ENCODE assay signal across 22 mouse cellular contexts in genomic region chr5:116490826-116491225, GRCm38 (mm10).
DNase-seq lines count a peak whose midpoint lies in the region; ATAC-seq lines count a peak whose summit lies in the region.
"Had no signal": no experiment of that assay in that cellular context is flagged by ENCODE, and none has a peak within 500 bp of the region (broad histone marks: within the 10 kb centered on the region; RNA-seq: fewer than 3 reads in every experiment).

No protein-coding gene starts in this region.

- 0 out of 2 replicates have a peak overlapping the region, but pooled peaks have one; percentile 11 for H3K27ac ChIP-seq in forebrain, embryonic 12.5 days
- no peak overlapping the region for H3K27ac ChIP-seq in forebrain, embryonic 13.5 days
- H3K27ac ChIP-seq in kidney, embryonic 16.5 days (ENCODE audit: low read length) = no peak overlapping the region
- H3K27ac ChIP-seq: embryonic facial prominence, embryonic 15.5 days had no signal

- H3K4me2 ChIP-seq in forebrain, embryonic 12.5 days = no peak overlapping the region
- no peak overlapping the region for H3K4me2 ChIP-seq in forebrain, embryonic 13.5 days
- no peak overlapping the region for H3K4me2 ChIP-seq in kidney, embryonic 16.5 days (replicated peaks; ENCODE audit: low read depth, low read length)
- H3K4me2 ChIP-seq: embryonic facial prominence, embryonic 15.5 days; hindbrain, embryonic 12.5 days; liver, embryonic 11.5 days had no signal

- no peak overlapping the region for H3K4me3 ChIP-seq in forebrain, embryonic 12.5 days (replicated peaks)
- H3K4me3 ChIP-seq in forebrain, embryonic 13.5 days = no peak overlapping the region
- no peak overlapping the region for H3K4me3 ChIP-seq in kidney, embryonic 16.5 days (ENCODE audit: low read length)
- H3K4me3 ChIP-seq: embryonic facial prominence, embryonic 15.5 days; heart, embryonic 12.5 days; hindbrain, embryonic 12.5 days had no signal

- WGBS in forebrain, embryonic 12.5 days = 85% methylated on average over 5 of the region's 5 CpGs
- WGBS in forebrain, embryonic 13.5 days = 84% methylated on average over 5 of the region's 5 CpGs
- 46% methylated on average over 5 of the region's 5 CpGs for WGBS in kidney, embryonic 16.5 days

- no peak for ATAC-seq in forebrain, embryonic 12.5 days (ENCODE audit: low FRiP score)
- ATAC-seq in forebrain, embryonic 13.5 days = no peak
- no peak for ATAC-seq in kidney, embryonic 16.5 days (ENCODE audit: low FRiP score, low TSS enrichment)
- ATAC-seq: activated CD4-positive, CD25-positive, alpha-beta regulatory T cell, adult 4 months; midbrain, embryonic 16.5 days had no signal

- no peak overlapping the region for H3K9ac ChIP-seq in forebrain, embryonic 12.5 days
- H3K9ac ChIP-seq in forebrain, embryonic 13.5 days = no peak overlapping the region
- H3K9ac ChIP-seq in kidney, embryonic 16.5 days (replicated peaks; ENCODE audit: low read length) = no peak overlapping the region
- H3K9ac ChIP-seq: embryonic facial prominence, embryonic 15.5 days; heart, embryonic 12.5 days; hindbrain, embryonic 12.5 days had no signal

- peak; percentile 11 for DNase-seq in kidney, adult 18-20 months
- DNase-seq in retina, postnatal 1 day = peak; percentile 31
- no peak for DNase-seq in retina, embryonic 14.5 days (ENCODE audit: low spot score)
- no peak for DNase-seq in ovary, adult 18-20 months (ENCODE audit: low spot score)
- DNase-seq: adrenal gland, postnatal 25 days; cerebellum, adult 11 months; embryo, embryonic 11 days; heart, postnatal 14 days; lung, adult 2 months; spleen, adult 18-20 months; thymus, postnatal 25 days had no signal

- no peaks in the 10 kb centered on the region for H3K9me3 ChIP-seq in forebrain, embryonic 12.5 days
- H3K9me3 ChIP-seq in forebrain, embryonic 13.5 days (replicated peaks) = no peaks in the 10 kb centered on the region
- no peaks in the 10 kb centered on the region for H3K9me3 ChIP-seq in kidney, embryonic 16.5 days (ENCODE audit: low read length)
- H3K9me3 ChIP-seq: embryonic facial prominence, embryonic 15.5 days; heart, embryonic 12.5 days; hindbrain, embryonic 12.5 days had no signal

- no peaks in the 10 kb centered on the region for H3K36me3 ChIP-seq in forebrain, embryonic 12.5 days (replicated peaks)
- no peaks in the 10 kb centered on the region for H3K36me3 ChIP-seq in forebrain, embryonic 13.5 days (ENCODE audit: poor library complexity, severe bottlenecking)
- no peaks in the 10 kb centered on the region for H3K36me3 ChIP-seq in kidney, embryonic 16.5 days (ENCODE audit: insufficient read depth, low read length)
- H3K36me3 ChIP-seq: embryonic facial prominence, embryonic 15.5 days; G1E; heart, embryonic 12.5 days; hindbrain, embryonic 12.5 days had no signal

- no peaks in the 10 kb centered on the region for H3K27me3 ChIP-seq in forebrain, embryonic 12.5 days
- no peaks in the 10 kb centered on the region for H3K27me3 ChIP-seq in forebrain, embryonic 13.5 days
- H3K27me3 ChIP-seq in kidney, embryonic 16.5 days (ENCODE audit: insufficient read depth, low read length) = no peaks in the 10 kb centered on the region
- H3K27me3 ChIP-seq: embryonic facial prominence, embryonic 15.5 days; hindbrain, embryonic 12.5 days; megakaryocyte, embryonic 14.5 days had no signal

- H3K4me1 ChIP-seq in forebrain, embryonic 12.5 days = peaks cover 43% of the 10 kb centered on the region
- H3K4me1 ChIP-seq in forebrain, embryonic 13.5 days = peaks cover 31% of the 10 kb centered on the region
- no peaks in the 10 kb centered on the region for H3K4me1 ChIP-seq in kidney, embryonic 16.5 days (ENCODE audit: insufficient read depth, low read length)
- H3K4me1 ChIP-seq: embryonic facial prominence, embryonic 15.5 days; megakaryocyte, embryonic 14.5 days had no signal

Comparison
In these comparisons a context has a peak if more than half of its experiments do, and no peak if none do; other contexts are left out.
1. DNase-seq: peak in kidney, adult 18-20 months (single experiment) and retina, postnatal 1 day (single experiment); none in retina, embryonic 14.5 days (single experiment) and ovary, adult 18-20 months (single experiment).